Mouse (Mus musculus): Measurements from ENCODE around the gene Vamp4. TPM values are rescaled to one million over a fixed set of nuclear protein-coding genes. Genes with fewer than 3 reads are reported as not detected.
"Not testable (repeated sequence)": the region's sequence is repeated elsewhere in the genome, so short reads cannot be mapped to it uniquely, and the experiment has no call there.

Gene Vamp4
- total RNA-seq, 2 experiments from 2014 or later, result 80.3 to 83.1 TPM

DNA sequence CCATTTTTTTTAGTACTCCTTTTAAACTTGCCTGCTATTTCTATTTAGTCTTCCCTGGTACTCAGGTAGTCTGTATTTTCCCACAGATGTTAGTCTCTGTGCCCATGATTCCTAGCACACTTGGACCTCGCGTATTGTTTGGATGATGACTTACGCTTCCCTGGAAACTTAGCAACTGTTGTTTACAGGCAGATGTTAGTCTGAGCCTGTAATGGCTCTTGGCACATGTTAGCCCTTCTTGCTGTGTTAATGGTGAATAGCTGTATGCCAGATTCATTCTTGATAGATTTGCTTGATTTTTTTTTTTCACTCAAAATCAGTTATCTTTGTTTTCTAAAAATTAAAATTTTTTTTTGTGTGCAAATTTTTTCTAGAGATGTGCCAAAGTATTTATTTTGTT, 18.3 kb downstream of the Vamp4 start:
- no peak for DNase-seq (ENCODE audit: low spot score in 2 of 2)

DNA sequence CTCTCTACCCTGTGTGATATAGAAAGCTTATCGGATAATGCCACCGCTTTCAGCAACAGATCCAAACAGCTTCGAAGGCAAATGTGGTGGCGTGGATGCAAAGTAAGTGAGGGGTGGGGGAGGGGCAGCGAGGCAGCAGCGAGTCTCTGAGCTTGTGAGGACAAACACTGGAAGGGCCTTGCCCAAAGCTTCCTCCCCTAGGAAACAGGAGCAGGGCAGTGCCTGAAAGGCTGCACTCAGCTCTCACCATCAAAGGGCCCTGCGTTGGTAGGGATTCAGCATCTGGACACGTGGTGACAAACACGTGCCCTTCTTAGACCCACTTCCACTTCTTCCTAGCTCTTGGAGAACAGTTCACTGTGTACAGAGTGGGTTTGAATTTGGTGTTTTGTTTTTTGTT, 19.1 kb downstream of the Vamp4 start:
- peak in 1 of 2 experiments; percentile 24 for DNase-seq (ENCODE audit: low spot score in 2 of 2)

DNA sequence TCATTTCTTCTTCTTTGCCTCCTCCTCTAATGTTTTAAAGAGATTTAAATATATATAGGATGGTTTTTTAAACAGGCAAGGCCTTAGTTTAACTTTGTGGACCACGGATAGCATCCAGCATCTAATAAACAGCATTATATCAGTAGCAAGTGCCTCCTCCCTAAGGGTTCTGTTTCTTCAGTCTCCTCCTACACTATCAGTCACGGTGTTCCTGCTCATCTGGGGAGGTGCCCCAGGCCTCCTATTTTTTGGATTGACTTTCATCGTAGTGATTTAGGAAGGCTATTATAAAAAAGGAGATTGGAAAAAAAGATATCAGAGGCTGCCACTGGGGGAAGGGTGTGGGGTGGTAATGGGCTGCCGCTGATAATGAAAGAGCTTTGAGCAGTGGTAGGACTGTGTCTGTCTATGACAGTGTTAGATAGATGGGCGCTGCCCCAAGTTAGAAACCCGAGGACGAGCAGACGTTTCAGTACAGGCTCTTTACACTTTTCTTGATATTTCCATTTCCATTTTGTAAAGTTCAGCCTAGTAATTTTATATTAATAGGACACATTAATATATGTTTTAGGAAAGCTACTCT, 20.2 kb downstream of the Vamp4 start:
- no peak for DNase-seq (ENCODE audit: low spot score in 2 of 2)

DNA sequence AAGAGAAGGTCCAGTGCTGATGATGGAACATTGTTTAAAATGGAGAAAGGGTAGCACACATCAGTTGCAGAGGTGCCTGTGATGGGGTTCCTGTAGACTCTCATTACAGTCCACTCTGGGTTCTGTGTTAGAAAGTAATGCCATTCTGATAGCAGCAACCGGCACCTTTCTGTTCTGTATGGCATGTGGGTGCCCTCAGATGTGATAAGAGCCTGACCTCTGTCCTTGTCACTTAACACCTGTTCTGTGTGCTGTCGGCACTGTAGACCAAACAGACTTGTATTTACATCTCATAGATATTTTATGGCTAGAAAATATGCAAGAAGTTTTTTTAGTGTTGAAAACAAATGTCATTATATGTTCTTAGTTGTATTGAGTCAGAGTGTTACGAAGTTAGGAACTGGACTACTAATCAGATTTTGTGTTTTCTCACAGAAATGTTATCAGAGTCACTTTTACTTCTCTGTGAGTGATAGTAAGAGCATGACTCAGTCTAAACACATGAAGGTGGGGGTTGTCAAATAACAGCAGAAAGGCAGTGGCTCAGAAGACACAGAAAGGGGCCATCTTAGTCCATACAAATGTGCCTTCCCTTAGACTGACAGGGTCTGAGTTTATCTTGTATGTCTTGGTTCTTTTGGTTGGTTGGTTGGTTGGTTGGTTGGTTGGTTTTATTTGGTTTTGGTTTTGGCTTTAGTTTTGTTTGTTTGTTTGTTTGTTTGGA, 27.2 kb downstream of the Vamp4 start:
- no peak for DNase-seq (ENCODE audit: low spot score in 2 of 2)

DNA sequence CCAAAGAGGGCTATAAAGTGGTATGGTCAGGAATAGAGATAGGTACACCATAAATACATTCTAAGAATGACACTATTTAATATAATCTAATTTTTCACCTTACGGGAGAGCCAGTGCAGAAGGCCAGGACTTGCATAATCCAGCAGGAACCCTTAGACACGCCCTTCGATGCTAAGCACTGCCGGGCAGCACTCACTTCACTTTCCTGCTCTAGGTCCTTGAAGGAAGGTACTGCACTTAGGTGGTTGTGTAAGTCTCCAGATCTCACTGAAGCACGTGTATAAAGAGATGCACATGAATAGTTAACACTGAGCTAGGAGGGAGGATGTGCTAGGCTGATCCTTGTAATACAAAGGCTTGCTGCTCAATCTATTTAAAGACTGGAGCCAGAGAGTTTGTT, 29.3 kb downstream of the Vamp4 start:
- DNase-seq (ENCODE audit: low spot score in 2 of 2), result no peak

DNA sequence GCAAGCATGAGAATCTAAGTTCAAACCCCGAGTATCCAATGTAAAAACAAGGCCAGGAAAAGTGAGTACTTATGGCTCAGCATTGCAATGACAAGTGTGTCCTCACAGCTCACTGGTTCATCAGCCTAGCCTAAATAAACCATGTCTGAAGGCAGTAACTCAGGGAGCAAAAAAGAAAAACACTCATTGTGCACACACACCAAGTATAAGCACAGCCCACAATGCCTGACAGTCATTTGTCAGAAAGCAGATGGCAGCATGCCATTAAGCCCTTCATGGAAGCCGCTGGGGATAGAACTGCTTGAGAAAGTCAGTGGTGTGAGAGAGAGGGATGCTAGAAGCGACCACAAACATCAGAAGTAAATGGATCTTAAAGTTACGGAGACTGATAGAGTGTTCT, 31.0 kb downstream of the Vamp4 start:
- DNase-seq (ENCODE audit: low spot score in 2 of 2), result no peak

DNA sequence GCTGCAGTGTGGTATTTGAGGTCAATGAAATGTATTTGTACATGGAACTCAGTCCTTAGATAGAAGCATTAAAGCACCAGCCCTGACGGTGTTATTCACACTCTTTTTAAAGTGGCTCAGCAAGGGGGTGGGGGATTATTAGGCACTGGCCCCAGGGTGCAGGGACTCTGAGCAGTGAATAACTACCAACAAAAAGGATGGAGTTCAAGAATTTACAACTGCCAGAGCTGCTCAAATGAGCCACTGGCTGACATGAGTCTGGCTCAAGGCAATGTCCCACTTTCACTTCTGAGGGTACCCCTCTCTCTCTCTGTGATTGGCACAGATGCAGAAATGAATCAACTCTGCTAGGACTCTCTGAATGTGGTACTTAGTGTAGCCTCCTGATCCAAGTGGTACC, 37.8 kb downstream of the Vamp4 start:
- no peak for DNase-seq (ENCODE audit: low spot score in 2 of 2)

DNA sequence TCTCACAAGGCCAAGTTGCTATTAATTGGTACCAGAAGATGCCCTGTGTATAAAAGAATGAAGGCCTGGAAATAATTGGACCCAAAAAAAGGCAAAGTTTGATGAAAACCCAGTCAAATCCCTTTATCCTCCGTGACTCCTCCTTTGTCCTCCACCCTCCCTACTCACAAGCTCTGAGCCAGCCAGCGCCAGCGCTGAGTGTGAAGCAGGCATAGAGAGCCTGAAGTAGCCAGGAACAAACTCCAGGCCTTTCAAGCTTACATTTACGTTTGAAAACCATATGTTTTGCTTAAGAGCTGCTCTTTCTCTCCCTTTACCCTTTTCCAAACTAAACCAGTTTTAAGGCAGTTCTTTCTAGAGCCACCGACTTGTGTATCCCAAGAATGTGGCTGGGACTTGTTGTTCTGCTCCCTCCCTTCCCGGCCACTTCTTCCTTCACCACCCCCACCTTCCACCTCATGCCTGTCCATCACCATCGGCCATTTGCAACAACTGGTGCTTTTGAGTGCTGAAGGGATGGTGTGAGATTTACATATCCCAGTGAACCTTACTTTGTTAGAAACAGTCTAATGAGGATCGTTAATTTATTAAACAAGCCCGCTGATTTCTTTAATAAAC, 39.4 kb downstream of the Vamp4 start:
- no peak for DNase-seq (ENCODE audit: low spot score in 2 of 2)

DNA sequence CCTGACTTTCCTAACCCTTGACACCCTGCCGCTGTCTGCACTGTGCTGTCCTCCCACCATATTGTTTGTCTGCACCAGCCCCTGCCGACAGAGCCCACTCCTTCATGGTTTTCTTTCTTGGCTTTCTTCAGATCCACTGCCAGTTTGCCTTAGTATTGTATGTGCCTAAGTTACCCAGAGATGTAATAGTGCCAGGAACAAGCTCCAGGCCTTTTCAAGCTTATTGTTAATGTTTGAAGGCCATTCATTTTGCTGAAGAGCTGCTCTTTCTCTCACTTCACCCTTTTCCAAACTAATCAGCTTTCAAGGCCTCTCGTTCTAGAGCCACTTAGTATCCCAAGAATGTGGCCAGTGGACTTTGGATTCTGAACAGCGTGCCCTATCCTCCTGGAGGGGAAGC, 40.9 kb downstream of the Vamp4 start:
- DNase-seq (ENCODE audit: low spot score in 2 of 2), result peak in 1 of 2 experiments; percentile 31

DNA sequence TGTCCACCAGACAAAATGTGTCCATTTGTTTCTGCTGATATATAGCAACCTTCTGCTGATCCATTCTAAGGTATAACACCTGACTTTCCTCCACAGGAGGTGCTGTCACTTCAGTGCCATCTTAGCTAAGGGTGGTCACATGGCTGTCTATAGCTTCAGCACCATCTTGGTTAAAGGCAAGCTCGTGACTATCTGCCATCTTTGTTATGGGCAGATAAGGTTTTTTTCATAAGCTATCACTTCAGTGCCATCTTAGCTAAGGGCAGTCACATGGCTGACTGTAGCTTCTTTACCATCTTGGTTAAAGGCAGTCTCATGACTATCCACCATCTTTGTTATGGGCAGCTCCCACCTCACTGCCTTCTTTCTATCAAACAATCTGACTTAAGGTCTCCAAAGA, 45.2 kb downstream of the Vamp4 start:
- DNase-seq (ENCODE audit: low spot score in 2 of 2), result peak in 1 of 2 experiments; percentile 55

DNA sequence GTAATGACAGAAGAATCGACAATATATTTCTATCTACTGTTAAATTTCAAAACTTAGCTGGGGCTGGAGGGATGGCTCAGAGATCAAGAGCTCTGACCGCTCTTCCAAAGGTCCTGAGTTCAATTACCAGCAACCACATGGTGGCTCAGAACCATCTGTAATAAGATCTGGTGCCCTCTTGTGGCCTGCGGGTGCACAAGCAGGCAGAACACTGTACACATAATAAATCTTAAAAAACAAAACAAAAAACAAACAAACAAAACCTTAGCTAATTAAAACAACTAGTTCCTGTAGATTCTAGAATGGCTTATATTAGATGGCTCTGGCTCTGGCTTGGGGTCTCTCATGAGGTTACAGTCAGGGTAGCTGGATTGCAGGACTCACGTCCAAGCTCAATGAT, 50.2 kb downstream of the Vamp4 start:
- no peak for DNase-seq (ENCODE audit: low spot score in 2 of 2)

DNA sequence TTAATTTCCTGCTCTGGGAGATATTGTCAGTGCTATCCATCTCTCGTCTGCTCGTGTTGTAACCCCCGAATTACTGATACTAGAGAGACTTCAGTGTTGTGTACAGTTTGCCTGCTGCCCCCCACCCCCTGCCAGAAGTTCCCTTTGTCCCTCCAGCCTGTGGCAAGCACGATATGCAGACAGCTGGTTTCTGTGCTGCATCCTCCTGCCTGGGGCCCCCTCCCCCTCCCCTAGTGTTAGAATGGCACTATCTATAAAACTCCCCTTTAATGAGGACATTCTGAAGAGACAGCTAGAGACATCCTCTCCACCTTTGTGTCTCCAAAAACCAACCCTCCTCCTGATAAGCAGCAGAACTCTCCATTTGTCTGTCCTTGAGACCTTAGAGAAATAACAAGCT, 53.6 kb downstream of the Vamp4 start:
- DNase-seq (ENCODE audit: low spot score in 2 of 2), result no peak

DNA sequence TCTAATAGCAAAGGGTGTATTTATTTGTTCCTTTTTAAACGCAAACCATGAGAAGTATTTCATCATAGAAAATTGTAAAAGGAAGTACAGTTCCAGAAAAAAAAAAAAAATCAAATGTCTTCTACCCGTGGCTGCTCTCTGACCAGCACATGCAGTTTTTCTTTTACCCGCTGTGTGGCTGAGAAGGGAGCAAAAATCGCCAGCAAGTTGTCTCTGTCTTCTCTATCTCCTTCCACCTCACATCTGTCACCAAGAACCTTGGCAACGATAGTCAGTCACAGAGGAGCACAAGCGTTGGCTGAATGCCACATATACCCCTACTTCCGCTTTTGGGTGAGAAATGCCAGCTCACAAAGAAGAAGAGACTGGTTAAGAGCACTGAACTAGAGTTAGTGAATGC, 54.9 kb downstream of the Vamp4 start:
- peak in 1 of 2 experiments; percentile 14 for DNase-seq (ENCODE audit: low spot score in 2 of 2)

DNA sequence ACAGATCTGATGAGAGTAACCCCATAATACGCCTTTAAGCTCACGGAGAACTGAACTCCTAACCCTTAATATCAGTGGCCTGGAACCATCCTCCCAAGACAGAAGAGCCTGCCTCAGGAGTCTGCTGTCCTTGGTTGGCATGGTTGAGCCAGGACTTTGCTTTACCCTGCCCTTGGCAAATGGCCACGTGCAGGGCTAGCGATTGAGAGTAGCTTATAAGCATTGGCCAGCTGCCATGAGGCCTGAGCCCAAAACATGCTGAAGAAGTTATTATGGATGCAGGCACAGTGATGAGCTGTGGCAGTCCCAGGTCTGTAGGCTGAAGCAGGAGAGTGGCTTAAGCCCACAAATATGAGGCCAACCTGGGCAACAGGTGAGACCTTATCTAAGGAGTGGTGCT, 57.5 kb downstream of the Vamp4 start:
- DNase-seq (ENCODE audit: low spot score in 2 of 2), result not testable (repeated sequence)

DNA sequence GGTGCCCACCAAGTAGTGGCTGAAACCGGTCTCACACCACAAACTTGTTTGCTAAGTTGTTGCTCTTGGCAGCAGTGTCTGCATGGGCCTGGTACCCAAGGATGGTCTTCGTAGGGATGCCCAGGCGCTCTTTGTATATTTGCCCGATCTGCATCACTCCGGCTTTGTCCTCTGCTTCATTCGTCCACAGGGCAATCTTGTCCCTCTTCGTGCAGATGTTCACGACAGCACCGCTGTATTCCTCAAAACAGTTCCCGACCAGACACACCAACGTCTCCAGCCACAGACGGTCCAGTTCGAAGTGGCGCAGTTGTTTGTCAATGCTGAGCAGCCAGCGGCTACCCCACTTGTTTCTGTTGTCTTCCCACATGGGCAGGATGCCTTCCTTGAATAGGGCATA, 58.0 kb downstream of the Vamp4 start:
- not testable (repeated sequence) for DNase-seq (ENCODE audit: low spot score in 2 of 2)

DNA sequence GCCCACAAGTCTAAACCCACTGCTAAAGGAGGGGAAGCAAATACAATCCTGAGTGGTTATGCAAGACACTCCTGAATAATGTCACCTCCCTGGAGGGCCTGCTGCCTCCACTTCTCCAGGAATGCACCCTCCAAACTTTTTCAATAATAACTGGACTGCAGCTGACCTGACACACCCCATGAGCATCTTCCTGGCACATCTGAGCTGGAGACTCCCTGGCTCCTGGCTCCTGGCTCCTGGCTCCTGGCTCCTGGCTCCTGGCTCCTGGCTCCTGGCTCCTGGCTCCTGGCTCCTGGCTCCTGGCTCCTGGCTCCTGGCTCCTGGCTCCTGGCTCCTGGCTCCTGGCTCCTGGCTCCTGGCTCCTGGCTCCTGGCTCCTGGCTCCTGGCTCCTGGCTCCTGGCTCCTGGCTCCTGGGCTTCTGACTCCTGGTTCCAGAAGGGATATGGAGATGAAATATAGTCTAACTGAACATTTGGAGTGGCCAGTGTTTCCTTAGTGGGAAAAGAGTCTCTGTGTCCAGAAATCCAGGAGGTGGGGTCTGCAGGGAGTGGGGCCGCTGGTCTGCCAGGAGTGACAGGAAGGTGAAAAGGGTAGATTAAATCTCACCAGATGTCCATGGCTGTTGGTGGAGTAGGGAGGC, 65.1 kb downstream of the Vamp4 start:
- DNase-seq (ENCODE audit: low spot score in 2 of 2), result peak in 1 of 2 experiments; percentile 22

DNA sequence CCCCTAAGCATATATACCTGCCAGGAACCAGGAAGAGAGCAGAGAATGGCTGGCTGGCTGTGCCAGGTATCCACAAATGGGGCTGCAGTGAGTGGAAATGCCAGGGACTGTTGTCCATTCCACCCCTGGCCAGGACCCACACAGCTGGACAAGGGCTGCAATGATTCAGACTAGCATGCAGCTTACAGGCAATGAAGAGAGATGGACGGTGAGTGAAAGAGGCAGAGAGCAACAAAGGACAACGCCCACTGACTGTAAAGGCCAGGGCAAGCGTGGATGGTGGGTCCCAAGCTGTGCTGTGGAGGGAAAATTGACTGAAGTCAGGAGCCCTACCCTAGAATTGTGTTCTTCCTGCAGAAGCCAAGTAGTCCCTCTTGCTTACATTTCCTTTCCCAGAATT, 66.2 kb downstream of the Vamp4 start:
- DNase-seq (ENCODE audit: low spot score in 2 of 2), result no peak

DNA sequence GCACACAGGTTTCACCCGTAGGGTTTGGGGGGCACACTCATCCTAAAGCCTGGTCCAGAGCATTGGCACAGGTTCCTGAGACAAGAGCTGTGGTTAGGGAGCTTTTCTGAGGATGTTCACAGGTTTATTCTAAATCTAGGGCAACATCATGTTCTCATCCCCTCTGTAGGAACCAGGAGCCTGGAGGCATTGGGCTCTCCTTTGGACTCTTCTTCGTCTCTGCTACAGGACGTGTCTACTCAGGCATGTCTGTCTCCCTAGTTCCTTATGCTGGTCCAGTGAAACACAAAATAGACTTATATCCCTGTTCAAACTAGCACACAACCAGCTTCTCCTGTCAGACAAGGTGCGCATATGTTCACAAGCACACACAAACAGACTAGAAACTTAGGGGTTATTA, 68.2 kb downstream of the Vamp4 start:
- DNase-seq (ENCODE audit: low spot score in 2 of 2), result no peak

DNA sequence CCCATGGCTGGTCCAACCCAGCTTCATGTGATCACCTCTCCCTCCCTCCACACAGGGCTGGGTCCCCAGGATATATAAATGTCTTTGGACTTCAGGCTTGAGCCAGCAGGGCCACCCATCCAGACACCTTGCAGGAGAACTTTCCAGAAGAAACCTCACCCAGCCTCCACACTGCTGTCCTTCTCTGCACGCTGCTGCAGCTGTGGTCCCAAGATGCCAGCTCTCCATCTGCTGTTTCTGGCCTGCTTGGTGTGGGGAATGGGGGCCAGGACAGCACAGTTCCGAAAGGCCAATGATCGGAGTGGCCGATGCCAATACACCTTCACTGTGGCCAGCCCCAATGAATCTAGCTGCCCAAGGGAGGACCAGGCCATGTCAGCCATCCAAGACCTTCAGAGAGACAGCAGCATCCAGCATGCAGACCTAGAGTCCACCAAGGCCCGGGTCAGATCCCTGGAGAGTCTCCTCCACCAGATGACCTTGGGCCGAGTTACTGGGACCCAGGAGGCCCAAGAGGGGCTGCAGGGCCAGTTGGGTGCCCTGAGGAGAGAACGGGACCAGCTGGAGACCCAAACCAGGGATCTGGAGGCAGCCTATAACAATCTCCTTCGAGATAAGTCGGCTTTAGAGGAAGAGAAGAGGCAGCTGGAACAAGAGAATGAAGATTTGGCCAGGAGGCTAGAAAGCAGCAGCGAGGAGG, 68.9 kb downstream of the Vamp4 start, which contains the start of gene Myoc:
TSS of gene Myoc (plus strand) at position 105 of the 700 bp plus-strand sequence.
- DNase-seq (ENCODE audit: low spot score in 2 of 2), result no peak

DNA sequence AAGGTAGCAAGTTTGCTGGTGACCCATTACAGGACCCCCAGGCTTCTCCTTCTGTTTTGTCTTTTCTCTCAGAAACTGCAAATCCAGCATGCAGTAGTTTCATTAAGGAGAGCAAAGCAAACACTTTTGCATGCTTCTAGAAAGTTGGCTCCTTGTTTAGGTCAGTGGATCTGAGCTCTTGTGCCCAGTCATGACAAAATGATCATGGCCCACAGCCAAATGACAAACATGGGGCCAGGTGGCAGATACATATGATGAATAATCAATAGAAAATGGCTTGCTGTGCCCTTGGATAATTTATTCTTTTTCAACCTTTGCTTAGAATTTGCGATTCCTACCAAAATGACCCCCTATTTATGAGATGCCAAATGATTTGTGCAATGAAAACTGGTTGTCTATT, 69.5 kb downstream of the Vamp4 start:
- no peak for DNase-seq (ENCODE audit: low spot score in 2 of 2)

DNA sequence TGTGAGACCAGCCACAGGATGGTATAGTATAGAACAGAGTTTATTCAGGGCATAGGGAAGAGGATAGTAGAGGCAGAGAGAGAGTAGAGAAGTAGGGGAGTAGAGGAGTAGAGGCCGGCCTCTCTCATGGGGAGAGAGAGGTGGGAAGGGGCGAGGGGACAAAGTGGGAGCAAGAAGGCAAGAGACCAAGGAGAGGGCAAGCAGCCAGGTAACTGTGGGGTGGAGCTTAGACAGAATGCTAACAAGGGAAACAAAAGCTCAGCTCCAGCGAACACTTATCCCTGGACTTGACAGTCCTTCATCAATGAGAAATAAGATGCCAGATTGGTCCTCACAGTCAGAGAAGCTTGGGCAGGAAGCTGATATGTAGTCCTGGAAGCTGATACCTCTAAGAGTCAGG, 72.3 kb downstream of the Vamp4 start:
- DNase-seq (ENCODE audit: low spot score in 2 of 2), result no peak
